Mouse (Mus musculus): ENCODE measurements around the gene Gatb.

DNA sequence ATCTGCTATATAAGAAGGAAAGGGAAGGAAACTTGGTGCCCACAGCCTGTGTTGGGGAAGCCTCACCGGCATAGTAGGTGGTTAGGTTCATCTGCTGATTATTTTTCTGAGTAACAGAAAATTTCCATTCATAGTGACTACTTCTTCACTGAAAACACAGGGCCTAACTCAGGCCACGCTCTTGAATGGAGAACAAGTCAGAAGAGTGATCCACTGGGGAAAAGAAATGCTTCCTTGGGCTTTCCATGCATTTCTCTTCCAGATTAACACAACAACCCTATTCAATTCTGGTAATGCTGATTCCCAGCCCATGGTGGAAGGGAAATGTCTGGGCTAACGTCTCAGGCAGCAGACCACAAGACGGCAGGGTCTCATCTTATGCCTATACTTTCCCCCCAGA lies 124.6 kb downstream of the Gatb start:
- TF ChIP-seq CTCF (IDR thresholded peaks at IDR 0.05; ENCODE audit: insufficient read depth, low read length) (no peak), POLR2A (IDR thresholded peaks at IDR 0.05; ENCODE audit: borderline replicate concordance, extremely low read depth, low read depth, low read length) (no peak)
